Mouse (Mus musculus) telencephalon, adult 2 months (tissue): ENCODE measurements around the gene Gnb1l.

ENCODE experiments used
- DNase-seq: peaks from one replicate; pipeline ENCODE4 v3.0.0-alpha.2; 2011; ENCODE audit warnings: low read depth, low spot score

The Gnb1l gene

DNA sequence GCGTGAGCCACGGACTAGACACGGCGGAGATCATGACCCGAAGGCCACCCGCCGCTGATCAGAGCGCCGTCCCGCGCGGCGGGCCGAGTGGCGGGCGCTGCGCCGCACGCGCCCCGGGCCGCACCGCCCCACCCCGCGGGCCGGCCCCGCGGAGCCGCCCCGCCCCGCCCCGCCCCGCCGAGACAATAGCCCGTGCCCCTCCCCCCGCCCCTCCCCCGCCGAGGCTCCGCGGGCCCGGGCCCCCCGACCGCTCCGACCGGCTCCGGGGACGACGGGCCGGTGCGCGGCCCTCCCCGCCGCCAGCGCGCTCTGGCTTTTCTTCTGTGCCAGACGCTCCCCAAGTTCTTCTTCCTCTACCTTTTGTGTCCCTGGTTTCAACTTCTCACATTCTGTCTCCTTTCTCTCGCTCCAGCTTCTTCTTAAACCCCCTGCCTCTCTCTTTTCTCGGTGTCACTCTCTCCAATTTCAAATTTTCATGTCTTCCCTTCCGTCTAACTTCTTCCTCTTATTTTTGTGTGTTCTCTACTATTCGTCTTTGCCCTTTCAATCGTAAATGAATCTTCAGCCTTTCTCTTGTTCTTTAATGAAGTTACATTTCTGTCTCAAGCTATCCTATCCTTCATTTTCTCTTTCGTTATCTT lies 88.5 kb downstream of the Gnb1l start:
- DNase-seq = no peak

DNA sequence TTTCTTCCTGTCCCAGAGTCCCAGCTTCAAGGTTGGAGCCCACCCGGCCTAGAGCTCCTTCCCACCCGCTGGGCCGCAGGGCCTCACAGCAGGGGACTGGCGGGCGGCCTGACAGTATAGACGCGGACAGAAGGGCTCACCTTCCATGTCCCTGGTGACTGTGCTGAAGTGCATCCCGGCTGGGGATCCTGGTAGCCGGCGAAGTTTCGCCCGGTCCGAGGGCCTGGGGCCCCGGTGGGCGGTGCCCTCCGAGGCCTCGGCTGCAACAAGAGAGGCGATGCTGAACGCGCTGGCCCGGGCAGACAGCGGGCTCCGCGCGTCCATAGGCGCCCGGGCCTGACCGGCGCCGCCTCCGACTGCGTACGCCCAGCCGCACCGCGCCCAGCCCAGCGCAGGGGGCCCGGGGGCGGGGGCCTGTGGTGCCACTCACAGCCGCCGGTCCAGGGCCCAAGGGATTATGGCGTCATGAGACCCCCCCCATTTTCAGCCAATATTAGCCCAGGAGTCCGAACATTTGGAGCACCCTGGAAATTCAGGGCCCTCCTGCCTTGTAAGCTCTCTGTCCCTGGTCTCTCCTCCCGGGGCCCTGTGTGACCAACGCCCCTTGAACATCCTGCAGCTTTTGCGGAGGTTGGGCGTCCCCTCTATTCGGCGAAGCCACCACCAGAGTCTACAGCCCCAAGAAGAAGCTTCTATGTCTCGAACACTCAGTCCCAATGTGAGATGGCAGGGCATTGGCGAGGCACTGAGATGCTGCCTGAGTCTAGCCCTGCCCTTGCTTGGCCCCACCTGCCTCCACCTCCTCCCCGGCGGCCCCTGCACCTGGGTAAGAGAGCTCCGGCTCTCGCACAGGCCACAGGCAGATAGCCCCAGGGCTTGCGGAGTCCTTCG lies 89.6 kb downstream of the Gnb1l start:
- no peak for DNase-seq

DNA sequence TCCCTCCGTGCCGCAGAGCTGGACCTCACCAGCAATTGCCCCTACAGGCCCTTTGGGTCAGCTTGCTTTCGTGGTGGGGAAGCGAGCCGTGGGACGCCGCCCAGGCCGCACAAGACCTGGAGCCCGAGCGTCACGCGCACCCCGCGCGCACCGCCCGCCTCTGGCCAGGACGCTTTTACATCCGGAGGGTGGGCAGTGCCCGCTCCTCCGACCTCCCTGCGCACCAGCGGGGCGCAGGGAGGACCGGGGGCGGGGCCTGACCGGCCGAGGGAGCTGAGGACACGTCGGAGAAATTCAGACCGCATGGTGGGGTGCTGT lies 90.2 kb downstream of the Gnb1l start:
- no peak for DNase-seq

DNA sequence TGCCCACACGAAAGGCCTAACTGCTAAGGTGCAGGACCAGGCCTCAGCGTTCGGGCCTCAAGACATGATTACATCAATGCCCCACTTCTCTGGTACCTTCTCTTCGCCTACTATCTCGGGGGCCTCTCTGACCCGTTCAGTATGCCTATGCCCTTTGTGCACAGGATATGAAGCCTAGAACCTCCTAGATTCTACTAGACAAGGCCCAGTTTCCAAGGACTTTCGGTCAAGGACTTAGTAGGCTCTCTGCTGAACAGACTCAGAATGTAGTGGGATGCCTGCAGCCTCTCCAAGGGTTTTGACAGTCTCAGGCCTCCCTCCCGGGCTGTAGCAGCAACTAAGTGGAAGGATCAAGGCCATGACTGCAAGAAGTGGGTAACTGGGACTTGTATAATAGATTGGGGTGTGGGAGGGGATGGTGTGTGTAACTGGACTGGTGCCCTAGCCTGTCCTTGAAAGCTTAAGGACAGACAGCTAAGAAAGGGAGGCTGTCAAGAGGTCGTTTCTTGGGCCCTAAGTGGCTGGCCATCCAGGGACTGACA lies 90.6 kb downstream of the Gnb1l start:
- no peak for DNase-seq

DNA sequence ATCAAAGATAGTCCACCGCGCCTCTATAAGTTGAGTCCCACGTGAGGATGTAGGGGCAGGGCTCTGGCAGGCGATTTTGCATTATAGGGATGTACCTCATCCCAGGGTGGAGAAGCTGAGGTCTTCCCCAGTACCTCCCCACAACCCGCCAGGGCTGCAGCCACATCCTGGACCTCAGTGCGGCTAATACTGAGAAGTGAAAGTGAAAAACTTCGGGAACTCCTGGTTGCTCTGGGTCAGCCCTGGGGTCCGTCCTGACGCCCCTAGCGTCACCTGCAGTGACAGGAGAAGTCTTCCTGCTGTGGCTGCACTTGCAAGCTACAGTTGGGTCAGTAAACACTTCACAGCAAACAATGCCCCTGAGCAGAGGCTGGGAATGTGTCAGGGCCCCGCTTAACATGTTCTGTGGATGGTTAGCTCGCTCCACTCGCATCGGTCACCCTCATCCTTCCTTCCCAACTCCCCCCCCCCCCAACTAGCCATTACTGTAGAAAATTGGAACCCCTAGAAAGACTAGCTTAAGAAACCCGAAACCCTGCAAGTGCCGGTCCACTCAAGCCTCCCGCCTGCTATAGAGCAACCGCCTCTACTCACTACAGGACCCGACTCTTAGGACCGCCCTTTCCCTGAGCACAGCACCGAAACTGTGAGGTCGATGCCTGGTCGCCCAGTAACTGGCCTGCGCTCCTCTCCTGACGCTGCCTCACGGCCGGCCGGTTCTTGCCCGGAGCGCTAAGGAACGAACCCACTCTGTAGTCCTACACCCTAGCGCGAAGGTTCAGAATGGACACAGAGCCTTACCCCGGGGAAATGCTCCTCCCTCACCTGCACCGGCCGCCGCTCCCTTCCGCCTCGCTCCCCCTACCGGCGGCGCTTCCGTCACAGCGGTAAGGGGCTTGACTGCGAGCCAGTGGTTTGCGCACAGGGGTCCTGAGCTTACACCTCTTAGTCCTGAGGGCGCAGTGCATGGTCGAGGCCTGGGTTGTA lies 91.6 kb downstream of the Gnb1l start, which contains the start of gene Tbx1:
Tbx1 (minus strand) TSS at position 868 of the 987 bp plus-strand sequence.
- no peak for DNase-seq

DNA sequence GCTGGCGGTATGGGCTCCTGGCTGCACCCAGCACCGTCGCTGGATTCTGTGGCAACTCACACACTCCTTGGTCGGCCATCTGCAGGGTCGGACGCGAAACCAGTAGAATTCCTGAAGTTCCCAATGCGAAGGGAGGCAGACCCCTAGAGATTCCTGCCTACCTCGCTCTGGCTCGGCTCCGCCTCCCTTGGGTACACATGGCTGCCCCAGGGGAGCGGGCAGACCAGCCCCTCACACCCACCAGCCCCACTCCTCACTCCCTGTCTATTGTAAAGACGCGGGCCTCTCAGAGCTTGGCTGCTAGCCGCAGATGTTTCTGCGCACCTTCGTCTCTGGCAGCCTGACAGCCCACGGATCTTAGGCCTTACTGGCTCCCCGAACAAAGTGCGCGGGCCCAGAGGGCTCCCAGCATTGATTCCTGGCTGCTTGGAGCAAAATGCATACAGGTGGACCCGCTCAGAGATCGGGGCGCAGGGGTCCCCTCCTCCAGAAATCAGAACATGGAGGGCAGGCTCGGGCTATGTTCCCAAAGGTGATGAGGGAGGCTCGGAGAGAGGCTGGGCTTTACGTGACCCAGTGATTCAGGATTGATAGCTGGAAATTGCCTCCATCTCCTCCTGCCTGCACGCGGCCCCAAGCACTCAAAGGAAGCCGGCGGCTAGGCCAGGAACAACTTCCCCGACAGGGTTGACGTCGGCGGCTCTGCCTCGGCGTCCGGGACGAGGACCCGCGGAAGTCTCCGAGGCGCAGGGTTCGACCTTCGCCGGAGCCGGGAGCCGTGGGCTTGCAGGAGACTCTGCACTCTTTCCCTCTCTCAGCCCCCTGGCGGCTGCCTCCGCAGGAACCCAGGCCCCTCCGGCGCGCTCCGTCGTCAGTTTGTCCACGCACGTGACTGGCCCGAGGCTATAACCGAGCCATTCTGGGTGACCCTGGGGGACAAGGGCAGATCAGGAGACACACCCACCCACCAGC lies 92.8 kb downstream of the Gnb1l start:
- no peak for DNase-seq

DNA sequence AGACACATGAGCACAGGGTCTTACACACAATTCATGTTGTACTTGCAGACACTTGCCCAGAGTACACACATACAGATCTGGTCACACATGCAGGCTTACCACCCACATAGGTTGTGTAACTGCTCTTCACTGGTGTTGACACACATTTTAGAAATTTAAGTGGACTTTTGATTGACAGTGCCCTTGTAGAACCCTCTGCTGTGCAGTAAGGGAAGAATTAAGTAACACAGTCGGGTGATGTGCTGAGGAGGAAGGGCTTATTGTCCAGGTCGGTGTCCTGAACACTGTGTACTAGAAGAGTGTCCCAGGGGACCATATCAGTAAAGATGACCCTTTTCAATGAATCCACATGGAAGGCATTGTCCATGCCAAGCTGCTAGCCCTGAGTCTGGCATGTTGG lies 95.4 kb downstream of the Gnb1l start:
- DNase-seq = no peak

DNA sequence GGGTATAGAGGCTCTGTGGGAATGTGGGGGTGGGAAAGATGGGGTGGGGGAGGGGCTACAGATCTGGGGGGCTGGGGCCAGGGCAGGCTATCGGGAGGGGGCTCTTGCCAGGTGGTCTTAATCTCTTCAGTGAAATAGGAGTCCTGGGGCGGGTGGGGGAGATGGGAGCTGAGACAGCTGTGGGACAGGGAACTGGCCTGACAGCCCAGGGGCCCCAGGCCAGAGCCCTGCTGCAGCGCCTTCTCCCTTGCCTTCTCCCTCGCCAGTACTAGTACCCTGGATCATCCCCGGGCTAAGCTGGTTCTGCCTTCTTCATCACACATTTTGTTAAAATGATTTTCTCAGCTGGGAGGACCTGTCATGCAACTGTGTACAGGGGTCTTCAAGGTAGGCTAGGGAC lies 97.7 kb downstream of the Gnb1l start:
- DNase-seq = no peak

DNA sequence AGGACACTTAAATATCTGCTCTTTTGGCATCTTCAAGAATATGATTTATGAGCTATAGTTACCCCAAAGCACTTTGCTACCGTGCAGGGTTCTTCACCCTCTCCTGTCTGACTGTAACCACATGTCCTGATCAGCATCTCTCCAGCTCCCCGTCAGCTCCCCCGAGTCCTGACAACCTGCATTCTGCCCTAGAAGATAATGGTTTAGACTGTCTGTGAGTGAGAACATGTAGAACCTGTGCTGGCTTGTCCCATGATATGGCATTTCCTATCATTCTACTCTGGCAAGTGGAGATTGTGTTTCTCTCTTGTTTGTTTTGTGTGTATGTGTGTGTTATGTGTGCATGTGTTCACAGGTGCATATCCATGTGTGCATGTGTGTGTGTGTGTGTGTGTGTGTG lies 99.5 kb downstream of the Gnb1l start:
- no peak for DNase-seq

DNA sequence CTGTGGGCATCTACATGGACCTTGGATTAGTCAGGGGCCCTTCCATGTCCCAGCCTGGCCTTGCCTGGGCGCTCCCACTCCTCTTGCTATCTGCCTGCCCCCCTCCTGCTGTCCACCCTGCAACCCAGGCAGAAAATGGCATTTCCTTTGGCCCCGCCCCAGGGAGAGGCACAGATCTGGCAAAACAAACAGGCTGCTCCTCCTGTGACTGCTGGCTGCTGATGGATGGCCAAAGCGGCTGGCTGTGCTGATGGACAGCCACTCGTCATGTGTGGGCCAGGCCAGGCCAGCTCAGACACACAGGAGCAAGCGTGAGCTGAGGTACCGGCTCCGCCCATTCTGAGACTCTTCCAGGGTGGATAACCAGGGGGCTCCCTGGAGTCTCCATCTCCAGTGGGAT lies 102.9 kb downstream of the Gnb1l start:
- no peak for DNase-seq

DNA sequence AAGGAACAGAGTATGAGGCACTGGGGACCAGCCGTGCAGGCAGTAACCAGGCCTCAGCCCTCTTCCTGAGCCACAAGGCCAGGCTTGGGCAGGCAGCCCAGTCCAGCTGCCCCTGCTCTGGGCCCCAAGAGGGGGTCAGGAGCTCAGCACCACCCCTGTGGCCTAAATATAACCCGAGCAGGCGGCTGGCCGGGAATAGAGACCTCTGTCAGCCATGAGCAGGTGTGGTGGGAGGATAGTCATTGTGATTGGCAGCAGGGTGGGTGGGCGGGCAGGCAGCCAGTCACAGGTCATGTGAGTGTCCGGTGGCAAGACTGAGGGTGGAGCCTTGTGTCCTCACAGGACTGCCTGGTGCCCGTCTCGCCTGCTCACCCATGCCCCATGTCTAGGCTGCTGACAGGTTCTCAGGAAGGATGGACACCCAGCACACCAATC lies 105.8 kb downstream of the Gnb1l start:
- DNase-seq = no peak

DNA sequence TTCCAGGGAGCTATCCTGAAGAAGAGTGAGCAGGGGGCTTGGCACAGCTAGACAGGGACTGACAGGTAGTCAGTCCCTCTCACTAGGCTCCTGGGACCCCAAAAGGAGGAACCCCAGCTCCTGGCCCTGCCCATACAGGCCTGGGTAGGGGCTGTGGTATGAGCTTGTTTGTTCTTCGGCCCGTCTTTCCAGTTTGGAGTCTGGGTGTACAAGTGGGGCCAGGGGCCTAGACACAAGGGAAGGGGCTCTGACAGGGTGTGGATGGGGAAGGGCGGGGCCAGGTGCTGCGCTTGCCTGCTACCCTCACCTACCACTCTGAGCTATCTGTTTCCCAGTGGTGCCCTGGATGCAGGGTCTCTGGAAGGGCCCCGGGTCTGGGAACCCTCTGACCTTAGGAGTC lies 107.2 kb downstream of the Gnb1l start:
- DNase-seq = no peak

DNA sequence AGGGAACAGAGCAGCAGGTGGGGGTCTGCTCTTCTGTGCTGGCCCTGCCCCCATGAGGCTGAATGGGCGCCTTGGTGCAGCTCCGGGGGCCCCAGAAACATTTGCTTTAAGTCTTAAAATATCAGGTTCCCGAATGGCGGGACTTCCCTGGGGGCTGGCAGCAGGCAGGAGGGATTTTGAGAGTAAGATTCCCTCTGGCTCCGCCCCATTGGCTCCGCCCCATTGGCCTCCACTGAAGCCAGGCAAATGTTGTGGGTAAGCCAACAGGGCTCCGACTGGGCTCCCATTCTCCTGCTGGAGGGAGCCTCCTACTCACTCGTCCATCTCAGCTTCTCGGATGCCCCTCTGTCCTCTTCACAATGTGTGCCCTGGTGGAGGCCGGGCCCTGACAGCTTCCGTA lies 109.7 kb downstream of the Gnb1l start:
- no peak for DNase-seq

DNA sequence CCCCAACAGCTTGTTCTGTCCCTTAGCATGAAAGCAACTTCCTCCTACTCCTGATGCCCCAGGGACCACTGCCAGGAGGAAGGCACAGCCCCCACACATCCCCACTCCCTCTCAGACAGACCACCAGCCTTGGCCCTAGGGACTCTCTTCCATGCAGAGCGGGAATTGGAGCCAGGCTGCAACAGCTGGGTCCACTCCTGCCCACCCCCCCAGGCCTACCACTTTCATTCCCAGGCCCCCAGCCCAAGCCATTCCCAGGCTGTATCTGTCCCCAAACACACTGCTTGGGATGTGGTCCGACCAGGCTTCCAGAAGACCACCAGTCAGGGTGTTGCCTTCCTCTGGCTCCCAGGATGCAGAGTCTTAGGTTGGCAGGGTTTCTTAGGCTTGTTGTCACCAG lies 110.6 kb downstream of the Gnb1l start:
- no peak for DNase-seq

DNA sequence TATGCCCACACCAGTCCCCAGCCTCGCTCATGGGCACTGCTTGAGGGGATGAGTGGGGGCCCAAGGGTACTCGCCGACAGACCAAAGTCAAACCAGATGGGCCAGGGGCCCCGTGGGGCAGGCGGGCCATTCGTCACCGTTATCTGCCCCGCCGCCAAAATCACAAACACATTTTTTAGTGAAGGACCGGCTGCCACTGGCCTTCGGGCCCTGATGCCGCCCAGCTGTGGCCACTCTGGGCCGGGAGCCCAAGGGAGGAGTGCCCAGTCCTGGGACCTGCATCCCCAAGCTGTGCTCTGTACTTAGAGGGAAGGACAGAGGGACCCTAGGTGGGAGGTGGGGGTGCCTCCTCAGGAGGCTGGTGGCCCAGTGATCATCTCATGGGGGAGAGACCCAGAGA lies 113.2 kb downstream of the Gnb1l start:
- DNase-seq = no peak

DNA sequence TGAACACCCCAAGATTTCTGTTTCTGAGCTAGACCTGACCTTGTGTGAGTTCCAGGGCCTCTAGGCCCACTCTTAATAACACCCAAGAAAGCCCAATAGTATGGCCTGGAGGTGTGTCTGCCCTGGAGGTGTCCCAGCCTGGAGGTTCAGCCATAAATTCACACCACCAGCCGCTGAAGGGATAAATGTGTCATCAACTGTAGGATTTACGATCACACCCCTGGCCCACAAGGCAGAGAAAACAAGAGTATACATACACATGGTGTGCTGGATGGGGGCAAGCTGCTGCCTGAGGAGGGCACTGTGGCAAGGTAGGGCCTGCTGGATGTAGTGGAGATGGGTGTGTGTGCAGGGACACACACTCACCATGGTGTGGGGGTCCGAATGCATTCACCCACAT lies 114.8 kb downstream of the Gnb1l start:
- DNase-seq = no peak
